Mouse (Mus musculus) testis, adult 10 weeks (tissue): ENCODE measurements around the gene Zfp715. TPM values are rescaled to one million over a fixed set of nuclear protein-coding genes. Genes with fewer than 3 reads are reported as not detected.

Experiments
- polyA plus RNA-seq: library from polyadenylated mRNA; stranded (reverse); fragments of 350-450 nt; fragmentation: Illumina TruSeq; extraction: RNeasy Lipid Tissue Mini Kit (QIAGEN cat#74804); gene quantifications from one replicate; pipeline ENCODE4 v1.2.3, GENCODE M21; 2014; ENCODE audit warnings: low read depth, low replicate concordance

Zfp715 gene
- polyA plus RNA-seq = 38.8 TPM

DNA sequence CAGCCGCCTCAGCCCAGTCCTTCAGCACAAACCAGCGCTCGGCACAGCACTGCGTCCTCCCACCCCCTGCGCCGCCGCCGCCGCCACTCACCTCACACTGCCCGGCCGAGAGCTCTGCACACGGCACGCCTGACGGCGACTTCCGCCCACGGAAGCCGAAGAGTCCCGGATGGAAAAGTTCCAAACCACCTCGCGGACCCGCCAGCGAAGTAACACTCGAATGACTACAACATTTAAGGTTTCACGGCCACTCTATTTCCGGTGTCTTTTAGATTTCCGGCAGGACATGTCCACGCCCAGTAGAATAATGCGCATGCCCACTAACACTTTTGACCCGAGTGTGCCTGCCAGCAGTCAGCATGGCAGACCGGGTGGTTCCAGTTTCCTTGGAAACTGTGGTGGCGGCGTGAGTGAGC lies at the start of gene Zfp715:
TSS of gene Zfp715 (minus strand) at position 282 of the 416 bp plus-strand sequence.

DNA sequence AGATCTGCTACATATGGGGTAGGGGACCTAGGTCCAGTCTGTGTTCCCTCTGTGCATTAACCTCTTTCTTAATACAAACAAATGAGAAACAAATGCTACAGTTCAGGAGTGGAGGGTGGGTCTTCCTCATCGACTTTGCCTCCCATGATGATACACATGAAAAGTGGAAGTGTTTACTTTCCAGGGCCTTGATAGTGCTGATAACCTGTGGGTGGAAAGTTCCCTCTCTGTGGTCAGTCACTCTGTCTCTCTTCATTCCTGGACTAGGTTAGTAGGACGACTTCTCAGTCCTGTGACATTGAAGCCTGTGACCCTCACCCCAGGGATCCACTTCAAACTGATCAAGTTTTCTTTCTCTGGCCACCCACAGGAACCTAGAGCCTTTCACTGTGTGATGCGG lies 38.1 kb upstream of the Zfp715 start, which contains the start of gene Siglecf:
TSS of gene Siglecf (plus strand) at position 188 of the 400 bp plus-strand sequence.

Other genes with a start within 250 kb of the Zfp715 start
- 17.8 TPM for gene Zfp936, start 199.1 kb downstream of the Zfp715 start, polyA plus RNA-seq
- gene Siglecf, start 38.0 kb upstream of the Zfp715 start, polyA plus RNA-seq = 0.10 TPM
- gene Siglecg, start 94.9 kb upstream of the Zfp715 start, polyA plus RNA-seq = not detected
- not detected for gene Lim2, start 114.4 kb upstream of the Zfp715 start, polyA plus RNA-seq
- gene Nkg7, start 123.8 kb upstream of the Zfp715 start, polyA plus RNA-seq = not detected
- 18.3 TPM for gene Cldnd2, start 127.5 kb upstream of the Zfp715 start, polyA plus RNA-seq
- 3.1 TPM for gene Etfb, start 130.8 kb upstream of the Zfp715 start, polyA plus RNA-seq
- not detected for gene Gm45233, start 130.8 kb upstream of the Zfp715 start, polyA plus RNA-seq
- 1.5 TPM for gene Vsig10l, start 149.9 kb upstream of the Zfp715 start, polyA plus RNA-seq
- gene Iglon5, start 176.8 kb upstream of the Zfp715 start, polyA plus RNA-seq = 0.46 TPM
- 14.5 TPM for gene 4931406B18Rik, start 192.6 kb upstream of the Zfp715 start, polyA plus RNA-seq
- 2.1 TPM for gene Cd33, start 231.1 kb upstream of the Zfp715 start, polyA plus RNA-seq
- 0.34 TPM for gene Zfp658, start 249.0 kb upstream of the Zfp715 start, polyA plus RNA-seq